Mouse (Mus musculus) E14TG2a.4 (cell line): ENCODE data around the gene Tnpo2.
A peak's percentile ranks its signal among the peaks of the same experiment; 100 is the strongest.

Source experiments
- H3K27me3 ChIP-seq: 2 replicates; pipeline ENCODE4 v1.6.1; 2014; ENCODE audit warnings: low read length, control low read depth; ENCODE audit not compliant: insufficient read depth
- H3K36me3 ChIP-seq: 2 replicates; pipeline ENCODE4 v1.6.1; 2014; ENCODE audit warnings: low read length, control low read depth; ENCODE audit not compliant: insufficient read depth
- H3K4me1 ChIP-seq: replicated peaks from 2 replicates; pipeline ENCODE4 v1.6.1; 2014; ENCODE audit warnings: low read depth, low read length, control low read depth
- H3K4me3 ChIP-seq: replicated peaks from 2 replicates; pipeline ENCODE4 v1.5.1; 2014; ENCODE audit warnings: mild to moderate bottlenecking, low read length
- H3K9me3 ChIP-seq: 2 replicates; pipeline ENCODE4 v1.6.1; 2014; ENCODE audit warnings: low read length, control low read depth
- CTCF ChIP-seq: conservative IDR thresholded peaks from 2 replicates; pipeline ENCODE4 v1.5.1; 2014; ENCODE audit warnings: low read length
- NANOG ChIP-seq: IDR thresholded peaks from 2 replicates; pipeline ENCODE4 v1.6.1; 2014; ENCODE audit warnings: borderline replicate concordance, low read length, mixed read lengths
- POU5F1 ChIP-seq: IDR thresholded peaks from 2 replicates; pipeline ENCODE4 v1.6.1; 2014; ENCODE audit warnings: low read length, borderline replicate concordance

Gene Tnpo2

GRCm38 (mm10) chr8:85023846-85024245 lies 12.9 kb upstream of the Tnpo2 start:
- Histone ChIP-seq H3K4me3 (peak overlapping the region; percentile 100), H3K27me3 (no peaks in the 10 kb centered on the region), H3K9me3 (no peaks in the 10 kb centered on the region), H3K4me1 (peaks cover 76% of the 10 kb centered on the region), H3K36me3 (peaks cover 63% of the 10 kb centered on the region)
- no peak for TF ChIP-seq POU5F1
- no peak for TF ChIP-seq CTCF
- TF ChIP-seq NANOG: no peak

DNA sequence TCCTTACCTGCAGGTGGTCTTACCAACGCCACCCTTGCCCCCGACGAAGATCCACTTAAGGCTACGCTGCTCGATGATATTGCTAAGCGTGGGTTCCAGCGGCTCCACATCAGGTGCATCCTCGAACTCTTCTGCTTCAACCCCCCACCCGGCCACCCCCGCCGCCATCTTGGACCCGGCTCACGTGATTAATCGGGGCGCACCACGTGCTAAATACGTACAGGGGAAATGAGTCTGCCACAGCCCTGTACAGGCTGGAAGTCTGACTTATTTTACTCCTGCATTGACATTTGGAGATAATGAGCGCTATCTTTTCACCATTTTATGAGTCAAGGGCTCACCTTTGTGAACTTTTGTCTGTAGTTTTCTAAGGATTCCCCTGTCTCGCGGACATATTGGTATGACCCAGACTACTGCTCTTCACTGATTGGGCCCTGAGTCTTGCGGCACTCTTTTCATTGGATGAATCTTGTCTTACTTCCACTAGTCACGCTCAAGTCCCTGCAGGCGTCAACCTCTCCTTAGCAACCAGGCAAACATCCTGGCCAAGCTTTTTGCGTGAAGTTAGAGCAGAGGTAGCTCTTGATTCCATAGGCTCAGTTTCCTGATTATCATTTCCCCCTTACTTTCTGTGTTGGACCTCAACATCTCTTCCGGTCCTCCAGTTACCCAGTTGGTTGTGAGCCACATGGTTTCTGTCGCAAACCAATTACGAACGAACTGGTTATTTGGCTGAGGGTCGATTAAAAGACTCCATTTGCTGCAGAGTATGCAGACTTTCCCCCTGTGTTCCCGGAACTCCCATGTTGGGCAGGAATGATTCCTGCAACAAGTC lies 11.4 kb upstream of the Tnpo2 start, which contains the start of gene Asna1:
TSS of gene Asna1 (minus strand) at position 184 of the 835 bp plus-strand sequence.
- H3K9me3 ChIP-seq: no peaks in the 10 kb centered on the region
- H3K4me3 ChIP-seq: peak within 1 kb of the TSS; percentile 100
- no peaks in the 10 kb centered on the region for H3K27me3 ChIP-seq
- no peak for TF ChIP-seq POU5F1
- no peak for TF ChIP-seq NANOG
- TF ChIP-seq CTCF: no peak
- H3K36me3 ChIP-seq: peaks cover 63% of the 10 kb centered on the region
- H3K4me1 ChIP-seq: peaks cover 76% of the 10 kb centered on the region

DNA sequence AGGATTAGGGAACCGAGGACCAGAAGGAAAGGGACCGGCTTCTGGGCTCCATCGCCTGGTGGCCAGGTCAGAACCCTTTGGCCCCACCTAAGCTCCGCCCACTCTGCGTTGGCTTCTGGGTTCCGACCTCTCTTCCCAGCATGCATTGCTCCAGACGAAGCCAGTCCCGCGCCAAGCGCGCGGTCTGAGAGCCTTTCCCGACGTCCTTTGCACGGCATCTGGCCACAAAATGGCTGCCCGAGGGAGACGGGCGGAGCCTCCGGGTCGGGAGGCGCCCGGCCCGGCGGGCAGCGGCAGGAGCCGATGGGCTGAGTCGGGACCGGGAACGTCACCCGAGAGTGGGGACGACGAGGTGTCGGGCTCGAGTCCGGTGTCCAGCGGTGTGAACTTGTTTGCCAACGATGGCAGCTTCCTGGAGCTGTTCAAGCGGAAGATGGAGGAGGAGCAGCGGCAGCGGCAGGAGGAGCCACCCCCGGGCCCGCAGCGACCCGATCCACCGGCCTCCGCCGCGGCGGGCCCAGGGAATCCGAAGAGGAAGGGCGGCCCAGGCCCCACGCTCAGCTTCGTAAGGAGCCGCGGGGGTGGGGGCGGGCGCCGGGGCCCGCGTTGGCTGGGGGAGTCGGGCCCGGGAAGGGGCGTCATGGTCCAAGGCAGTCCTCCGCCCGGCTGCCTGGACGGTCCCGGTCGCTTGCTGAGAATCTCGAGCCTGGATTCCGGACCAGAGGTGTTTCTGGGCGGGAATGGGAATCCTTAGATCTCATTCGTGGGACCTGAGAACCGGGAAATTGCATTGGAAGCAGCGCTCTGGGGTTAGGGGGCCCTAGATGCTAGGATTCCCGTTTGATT lies 9.8 kb upstream of the Tnpo2 start, which contains the start of gene Trir:
TSS of gene Trir (plus strand) at position 154 of the 846 bp plus-strand sequence.
- H3K27me3 ChIP-seq: no peaks in the 10 kb centered on the region
- no peaks in the 10 kb centered on the region for H3K9me3 ChIP-seq
- H3K36me3 ChIP-seq: peaks cover 62% of the 10 kb centered on the region
- TF ChIP-seq CTCF (no peak), POU5F1 (no peak), NANOG (no peak)
- peaks cover 73% of the 10 kb centered on the region for H3K4me1 ChIP-seq
- H3K4me3 ChIP-seq: peak within 1 kb of the TSS; percentile 100

DNA sequence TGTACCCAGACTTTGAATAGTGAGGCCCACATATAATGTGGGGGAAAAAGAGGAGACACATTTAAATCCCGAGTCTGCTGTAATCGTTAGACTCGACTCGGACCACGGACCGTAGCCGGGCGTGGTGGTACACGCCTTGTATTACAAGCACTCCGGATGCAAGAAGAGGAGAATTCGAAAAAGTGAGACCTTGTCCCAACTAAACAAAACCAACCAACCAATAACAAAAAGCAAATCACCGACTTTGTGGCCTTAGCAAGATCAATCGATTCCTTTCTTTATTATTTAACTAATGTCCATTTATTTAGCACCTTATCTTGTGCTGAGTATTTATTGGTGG lies 9.2 kb upstream of the Tnpo2 start:
- Histone ChIP-seq H3K36me3 (peaks cover 62% of the 10 kb centered on the region), H3K9me3 (no peaks in the 10 kb centered on the region), H3K4me1 (peaks cover 74% of the 10 kb centered on the region), H3K27me3 (no peaks in the 10 kb centered on the region), H3K4me3 (peak overlapping the region; percentile 100)
- TF ChIP-seq POU5F1 (no peak), NANOG (no peak), CTCF (no peak)

- Histone ChIP-seq H3K4me1 (peaks cover 76% of the 10 kb centered on the region), H3K27me3 (no peaks in the 10 kb centered on the region), H3K4me3 (peak overlapping the region; percentile 100), H3K9me3 (no peaks in the 10 kb centered on the region), H3K36me3 (peaks cover 62% of the 10 kb centered on the region)
- TF ChIP-seq CTCF (no peak), NANOG (no peak), POU5F1 (no peak)
Measured at GRCm38 (mm10) chr8:85027922-85028321, 8.8 kb upstream of the Tnpo2 start.

- Histone ChIP-seq H3K4me1 (peaks cover 76% of the 10 kb centered on the region), H3K36me3 (peaks cover 58% of the 10 kb centered on the region), H3K4me3 (peak overlapping the region; percentile 100), H3K27me3 (no peaks in the 10 kb centered on the region), H3K9me3 (no peaks in the 10 kb centered on the region)
- TF ChIP-seq NANOG: no peak
- no peak for TF ChIP-seq POU5F1
- TF ChIP-seq CTCF: no peak
Measured at GRCm38 (mm10) chr8:85029271-85029670, 7.4 kb upstream of the Tnpo2 start.

DNA sequence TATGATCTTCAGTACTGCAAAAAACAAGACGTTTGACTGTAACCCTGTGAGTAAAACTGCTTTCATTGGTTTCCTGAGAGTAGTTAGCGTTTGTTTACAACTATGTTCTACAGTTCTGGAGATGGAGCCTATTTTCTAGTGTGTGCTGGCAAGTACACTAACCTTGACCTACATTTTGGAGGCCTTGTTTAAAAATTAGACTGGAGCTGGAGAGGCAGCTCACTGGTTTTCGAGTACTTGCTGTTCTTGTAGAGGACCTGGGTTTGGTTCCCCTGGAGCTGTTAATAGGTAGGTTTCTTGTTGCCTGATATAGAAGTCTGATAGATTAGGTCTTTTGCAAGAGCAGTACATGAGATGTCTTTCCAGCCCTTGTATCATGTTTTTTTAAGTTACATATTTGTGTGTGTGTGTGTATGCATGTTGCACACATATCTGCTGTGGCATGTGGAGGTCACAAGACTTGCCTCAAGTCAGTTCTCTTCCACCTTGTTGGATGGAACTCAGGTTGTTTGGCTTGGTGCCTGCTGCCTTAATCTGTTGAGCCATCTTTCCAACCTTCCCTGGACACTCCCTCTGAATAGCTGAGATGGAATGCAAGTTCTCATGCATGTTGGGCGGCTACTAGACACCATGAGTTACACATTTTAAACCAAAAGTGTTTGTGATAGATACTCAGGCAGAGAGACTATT lies 3.9 kb upstream of the Tnpo2 start:
- TF ChIP-seq NANOG (no peak), POU5F1 (no peak), CTCF (no peak)
- no peaks in the 10 kb centered on the region for H3K9me3 ChIP-seq
- no peak overlapping the region for H3K4me3 ChIP-seq
- peaks cover 72% of the 10 kb centered on the region for H3K4me1 ChIP-seq
- no peaks in the 10 kb centered on the region for H3K27me3 ChIP-seq
- H3K36me3 ChIP-seq: peaks cover 57% of the 10 kb centered on the region

- H3K36me3 ChIP-seq: peaks cover 55% of the 10 kb centered on the region
- H3K9me3 ChIP-seq: no peaks in the 10 kb centered on the region
- H3K4me3 ChIP-seq: peak overlapping the region; percentile 94; the same call in 1 of the 2 replicates
- H3K27me3 ChIP-seq: no peaks in the 10 kb centered on the region
- TF ChIP-seq NANOG (no peak), POU5F1 (no peak), CTCF (no peak)
- peaks cover 68% of the 10 kb centered on the region for H3K4me1 ChIP-seq
Measured at GRCm38 (mm10) chr8:85033867-85034266, 2.8 kb upstream of the Tnpo2 start.

DNA sequence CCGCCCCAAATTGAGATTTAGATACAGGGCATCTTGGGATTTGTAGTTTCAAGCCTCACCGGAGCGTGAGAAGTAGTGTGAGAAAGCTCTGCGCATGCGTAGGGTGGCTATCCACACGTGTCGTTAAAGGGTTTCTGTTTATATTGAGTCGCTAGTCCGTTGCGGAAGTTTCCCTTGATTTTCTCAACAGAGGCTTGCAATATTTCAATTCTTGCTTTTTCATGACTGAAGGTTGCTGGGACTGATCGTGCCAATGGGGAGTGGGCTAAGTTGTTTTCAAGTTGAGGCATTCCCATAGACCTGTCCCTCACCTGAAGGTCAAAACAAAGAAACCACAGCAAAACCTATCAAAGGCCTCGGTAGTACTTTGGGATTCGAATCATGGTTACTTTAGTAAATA lies 2.0 kb upstream of the Tnpo2 start:
- H3K27me3 ChIP-seq: no peaks in the 10 kb centered on the region
- TF ChIP-seq CTCF: no peak
- TF ChIP-seq POU5F1: no peak
- no peak for TF ChIP-seq NANOG
- peaks cover 67% of the 10 kb centered on the region for H3K4me1 ChIP-seq
- H3K4me3 ChIP-seq: peak overlapping the region; percentile 94
- H3K9me3 ChIP-seq: no peaks in the 10 kb centered on the region
- H3K36me3 ChIP-seq: peaks cover 55% of the 10 kb centered on the region
